Mouse (Mus musculus) lung, embryonic 16.5 days (tissue): ENCODE data around the gene Ms4a6c. TPM values are rescaled to one million over a fixed set of nuclear protein-coding genes. Genes with fewer than 3 reads are reported as not detected.
"Not testable (repeated sequence)": the region's sequence is repeated elsewhere in the genome, so short reads cannot be mapped to it uniquely, and the experiment has no call there.

Source experiments
- ATAC-seq: fragments of 200-750 bp; cut with Nextera tagmentation; 2 replicates; pipeline ENCODE4 v1.8.0; 2017; ENCODE audit warnings: low read depth, mild to moderate bottlenecking, moderate library complexity
- H3K27ac ChIP-seq: fragments of 300-500 bp; sonication (generic); 2 replicates; pipeline ENCODE4 v1.5.1; 2014; ENCODE audit warnings: mild to moderate bottlenecking, control low read depth, low read length
- H3K27me3 ChIP-seq: fragments of 300-500 bp; sonication (generic); 2 replicates; pipeline ENCODE4 v1.6.1; 2014; ENCODE audit warnings: low read depth, low read length, mixed read lengths; ENCODE audit not compliant: control insufficient read depth, insufficient read depth
- H3K36me3 ChIP-seq: fragments of 300-500 bp; sonication (generic); 2 replicates; pipeline ENCODE4 v1.6.1; 2014; ENCODE audit warnings: low read length; ENCODE audit not compliant: control insufficient read depth, insufficient read depth
- H3K4me1 ChIP-seq: fragments of 300-500 bp; sonication (generic); replicated peaks from 2 replicates; pipeline ENCODE4 v1.6.1; 2014; ENCODE audit warnings: low read length, mixed read lengths; ENCODE audit not compliant: control insufficient read depth, insufficient read depth
- H3K4me2 ChIP-seq: fragments of 300-500 bp; sonication (generic); 2 replicates; pipeline ENCODE4 v1.6.1; 2014; ENCODE audit warnings: low read depth, low read length, control low read depth
- H3K4me3 ChIP-seq: fragments of 300-500 bp; sonication (generic); 2 replicates; pipeline ENCODE4 v1.5.1; 2014; ENCODE audit warnings: mild to moderate bottlenecking, low read length, control low read depth
- H3K9ac ChIP-seq: fragments of 300-500 bp; sonication (generic); 2 replicates; pipeline ENCODE4 v1.6.1; 2014; ENCODE audit warnings: low read length, control low read depth
- H3K9me3 ChIP-seq: fragments of 300-500 bp; sonication (generic); 2 replicates; pipeline ENCODE4 v1.6.1; 2016; ENCODE audit warnings: low read length; ENCODE audit not compliant: control insufficient read depth
- WGBS: fragments of 180-500 bp; shearing (Covaris S2); extraction: QIAGEN DNeasy Blood & Tissue Kit; methylation state at CpG from one replicate; pipeline ENCODE4 v1.1.7; 2014; 5-methylcytosine and 5-hydroxymethylcytosine counted together
- polyA plus RNA-seq: library from polyadenylated mRNA; unstranded; fragments of >200 nt; fragmentation: Nextera tagmentation; extraction: Ambion mirVana; gene quantifications from 2 replicates; pipeline ENCODE4 v1.2.1, GENCODE M21; 2015

The Ms4a6c gene
- polyA plus RNA-seq: 7.4 and 8.3 TPM in 2 replicates

GRCm38 (mm10) chr19:11469215-11469614 lies at the start of gene Ms4a6c:
TSS of gene Ms4a6c (plus strand) at chr19:11469366.
- WGBS: 75% methylated on average over 4 of the region's 4 CpGs
- not testable (repeated sequence) for H3K4me3 ChIP-seq, H3K36me3 ChIP-seq, H3K9ac ChIP-seq, H3K27me3 ChIP-seq, ATAC-seq, H3K9me3 ChIP-seq, H3K4me1 ChIP-seq, H3K27ac ChIP-seq, H3K4me2 ChIP-seq

DNA sequence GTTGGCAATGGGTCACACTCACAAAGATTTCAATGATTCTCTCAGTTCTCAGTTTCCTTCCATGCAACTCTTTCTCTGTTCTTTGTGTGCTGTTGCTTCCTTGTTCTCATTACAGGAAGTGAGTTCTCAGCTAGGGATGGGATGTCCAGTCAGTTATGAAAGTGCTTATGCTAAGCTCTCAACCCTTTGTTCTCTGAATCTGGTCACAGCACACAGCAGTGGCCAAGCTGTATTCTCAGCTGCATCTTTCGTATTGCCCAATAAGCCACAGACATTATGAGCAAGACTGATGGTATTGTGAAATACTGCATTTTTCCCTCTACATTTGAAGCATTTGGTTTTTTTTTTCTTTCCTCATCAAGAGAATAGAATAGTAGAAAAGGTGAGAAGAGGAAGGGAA lies 38.0 kb upstream of the Ms4a6c start:
- H3K4me1 ChIP-seq, H3K4me3 ChIP-seq, H3K36me3 ChIP-seq, H3K9me3 ChIP-seq, H3K27me3 ChIP-seq, H3K27ac ChIP-seq, H3K9ac ChIP-seq, H3K4me2 ChIP-seq, ATAC-seq: not testable (repeated sequence)
- 85% methylated on average over 1 of the region's 1 CpGs for WGBS

DNA sequence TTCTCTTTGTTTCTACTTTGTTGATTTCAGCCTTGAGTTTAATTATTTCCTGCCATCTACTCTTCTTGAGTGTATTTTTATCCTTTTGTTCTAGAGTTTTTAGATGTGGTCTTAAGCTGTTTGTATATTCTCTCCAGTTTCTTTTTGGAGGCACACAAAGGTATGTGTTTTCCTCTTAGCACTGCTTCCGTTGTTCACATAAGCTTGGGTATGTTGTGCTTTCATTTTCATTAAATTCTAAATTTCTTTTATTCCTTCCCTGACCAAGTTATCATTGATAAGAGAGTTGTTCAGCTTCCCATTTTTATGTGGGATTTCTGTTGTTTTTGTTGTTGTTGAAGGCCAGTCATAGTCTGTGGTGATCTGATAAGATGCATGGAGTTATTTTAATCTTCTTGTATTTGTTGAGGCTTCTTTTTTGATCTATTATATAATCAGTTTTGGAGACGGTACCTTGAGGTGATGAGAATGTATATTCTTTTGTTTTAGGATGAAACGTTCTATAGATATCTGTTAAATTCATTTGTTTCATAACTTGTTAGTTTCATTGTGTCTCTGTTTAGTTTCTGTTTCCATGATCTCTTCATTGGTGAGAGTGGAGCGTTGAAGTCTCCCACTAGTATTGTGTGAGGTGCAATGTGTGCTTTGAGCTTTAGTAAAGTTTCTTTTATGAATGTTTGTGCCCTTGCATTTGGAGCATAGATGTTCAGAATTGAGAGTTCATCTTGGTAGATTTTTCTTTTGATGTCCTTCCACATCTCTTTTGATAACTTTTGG lies 33.9 kb upstream of the Ms4a6c start:
- no peaks in the 10 kb centered on the region for H3K9me3 ChIP-seq
- H3K4me3 ChIP-seq: no peak overlapping the region
- no peak overlapping the region for H3K9ac ChIP-seq
- no peaks in the 10 kb centered on the region for H3K4me1 ChIP-seq
- no peaks in the 10 kb centered on the region for H3K36me3 ChIP-seq
- no peak overlapping the region for H3K4me2 ChIP-seq
- no peaks in the 10 kb centered on the region for H3K27me3 ChIP-seq
- WGBS: 77% methylated on average over 4 of the region's 4 CpGs
- ATAC-seq: no peak
- H3K27ac ChIP-seq: no peak overlapping the region

DNA sequence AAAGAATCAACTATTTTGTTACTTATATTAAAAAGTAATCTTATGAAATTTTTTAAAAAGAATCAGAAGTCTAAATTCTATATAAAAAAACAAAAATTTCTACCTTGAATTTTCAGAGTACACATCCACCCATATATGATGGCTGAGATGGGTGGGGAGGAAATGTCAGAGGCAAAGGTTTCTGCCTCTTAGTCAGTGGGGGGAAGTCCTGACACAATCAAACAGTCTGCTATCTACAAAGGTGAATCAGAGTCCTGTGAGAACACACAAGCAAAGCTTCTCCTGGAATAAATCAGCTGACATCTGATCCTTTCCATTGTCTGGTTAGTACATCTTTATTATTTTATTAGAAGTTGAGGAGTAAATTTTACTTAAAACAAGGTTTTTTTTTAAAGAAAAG lies 25.8 kb upstream of the Ms4a6c start, which contains the start of gene Ms4a4b:
Ms4a4b (plus strand) TSS at position 216 of the 400 bp plus-strand sequence.
- no peaks in the 10 kb centered on the region for H3K9me3 ChIP-seq
- no peak within 1 kb of the TSS for H3K4me3 ChIP-seq
- no peaks in the 10 kb centered on the region for H3K4me1 ChIP-seq
- H3K9ac ChIP-seq: no peak within 1 kb of the TSS
- no peak within 1 kb of the TSS for H3K4me2 ChIP-seq
- H3K27ac ChIP-seq: no peak within 1 kb of the TSS
- H3K36me3 ChIP-seq: no peaks in the 10 kb centered on the region
- H3K27me3 ChIP-seq: no peaks in the 10 kb centered on the region
- ATAC-seq: no peak

DNA sequence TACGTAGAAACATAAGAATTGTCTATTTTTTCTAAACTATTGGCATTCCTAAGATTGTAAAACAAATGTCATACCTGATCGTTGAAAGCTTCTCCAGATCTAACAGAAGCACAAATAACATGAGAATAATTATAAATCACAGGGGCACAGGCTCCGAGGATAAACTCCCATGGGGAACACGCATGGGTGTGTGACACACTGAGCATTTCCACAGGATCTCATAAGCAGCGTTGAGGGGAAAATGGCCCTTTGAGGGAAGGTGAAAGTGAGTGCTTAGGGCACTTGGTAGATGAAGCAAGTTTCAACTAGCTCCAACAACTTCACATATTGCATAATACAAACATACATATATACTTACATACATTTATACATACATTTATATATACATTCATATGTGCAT lies 25.2 kb upstream of the Ms4a6c start:
- H3K9me3 ChIP-seq: no peaks in the 10 kb centered on the region
- ATAC-seq: no peak
- H3K4me1 ChIP-seq: no peaks in the 10 kb centered on the region
- H3K36me3 ChIP-seq: no peaks in the 10 kb centered on the region
- WGBS: 82% methylated on average over 5 of the region's 5 CpGs
- H3K4me2 ChIP-seq: no peak overlapping the region
- H3K9ac ChIP-seq: no peak overlapping the region
- H3K27me3 ChIP-seq: no peaks in the 10 kb centered on the region
- H3K27ac ChIP-seq: no peak overlapping the region
- no peak overlapping the region for H3K4me3 ChIP-seq

DNA sequence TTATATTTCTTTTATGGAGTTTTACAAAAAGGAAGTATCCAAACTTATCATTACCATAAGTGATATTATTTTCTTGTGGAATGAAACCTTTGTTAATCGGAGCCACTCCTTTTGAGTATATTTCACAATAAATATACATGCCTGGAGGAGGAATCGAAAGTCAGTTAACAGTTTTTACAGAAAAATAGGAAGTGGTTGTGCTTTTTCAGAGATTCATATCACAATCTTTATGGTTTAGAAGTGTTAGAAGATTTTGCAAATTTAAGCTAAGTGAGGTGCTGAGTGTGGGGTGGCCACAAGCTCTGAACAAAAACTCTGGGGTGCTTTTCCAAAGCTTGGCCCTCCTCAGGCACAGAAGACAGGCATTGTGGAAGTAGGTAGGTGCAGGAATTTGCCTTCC lies 21.9 kb upstream of the Ms4a6c start:
- Histone ChIP-seq H3K4me1 (no peaks in the 10 kb centered on the region), H3K9ac (no peak overlapping the region), H3K9me3 (no peaks in the 10 kb centered on the region), H3K4me3 (no peak overlapping the region), H3K27me3 (no peaks in the 10 kb centered on the region), H3K4me2 (no peak overlapping the region), H3K36me3 (no peaks in the 10 kb centered on the region), H3K27ac (no peak overlapping the region)
- WGBS: 74% methylated on average over 2 of the region's 2 CpGs
- ATAC-seq: no peak

- H3K27ac ChIP-seq, H3K27me3 ChIP-seq, H3K9ac ChIP-seq, H3K4me2 ChIP-seq, H3K4me1 ChIP-seq, ATAC-seq, H3K36me3 ChIP-seq, H3K4me3 ChIP-seq, H3K9me3 ChIP-seq: not testable (repeated sequence)
- WGBS: 76% methylated on average over 2 of the region's 4 CpGs
Observed at GRCm38 (mm10) chr19:11459041-11459440, 10.1 kb upstream of the Ms4a6c start.

- H3K4me2 ChIP-seq, ATAC-seq, H3K9me3 ChIP-seq, H3K4me3 ChIP-seq, H3K27me3 ChIP-seq, H3K27ac ChIP-seq, H3K4me1 ChIP-seq, H3K36me3 ChIP-seq, H3K9ac ChIP-seq: not testable (repeated sequence)
- 54% methylated on average over 1 of the region's 1 CpGs for whole genome bisulfite sequencing
Observed at GRCm38 (mm10) chr19:11464795-11465194, 4.4 kb upstream of the Ms4a6c start.

DNA sequence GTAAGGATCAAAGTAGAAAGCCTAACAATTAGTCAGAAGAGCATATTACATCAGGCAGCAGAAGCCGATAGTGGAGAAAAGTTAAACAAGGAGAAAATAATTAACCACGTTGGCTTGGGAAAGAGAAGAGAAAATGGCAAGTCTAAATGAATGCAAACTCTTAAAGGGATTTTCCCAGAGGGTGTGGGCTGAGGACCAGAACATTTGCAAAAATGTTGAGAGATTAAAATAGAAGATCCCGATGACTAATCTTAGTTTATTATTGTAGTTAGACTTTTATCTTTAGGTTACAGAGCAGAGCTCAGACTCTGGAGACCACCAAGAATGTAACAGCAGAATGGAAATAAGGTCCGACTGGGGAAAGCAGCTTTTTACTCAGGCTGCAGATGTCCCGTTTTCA lies 2.7 kb upstream of the Ms4a6c start:
- Histone ChIP-seq H3K36me3 (no peaks in the 10 kb centered on the region), H3K27ac (no peak overlapping the region), H3K9ac (no peak overlapping the region), H3K4me1 (no peaks in the 10 kb centered on the region), H3K9me3 (no peaks in the 10 kb centered on the region), H3K4me2 (no peak overlapping the region), H3K4me3 (no peak overlapping the region), H3K27me3 (no peaks in the 10 kb centered on the region)
- ATAC-seq: no peak
- WGBS: 39% methylated on average over 5 of the region's 5 CpGs

DNA sequence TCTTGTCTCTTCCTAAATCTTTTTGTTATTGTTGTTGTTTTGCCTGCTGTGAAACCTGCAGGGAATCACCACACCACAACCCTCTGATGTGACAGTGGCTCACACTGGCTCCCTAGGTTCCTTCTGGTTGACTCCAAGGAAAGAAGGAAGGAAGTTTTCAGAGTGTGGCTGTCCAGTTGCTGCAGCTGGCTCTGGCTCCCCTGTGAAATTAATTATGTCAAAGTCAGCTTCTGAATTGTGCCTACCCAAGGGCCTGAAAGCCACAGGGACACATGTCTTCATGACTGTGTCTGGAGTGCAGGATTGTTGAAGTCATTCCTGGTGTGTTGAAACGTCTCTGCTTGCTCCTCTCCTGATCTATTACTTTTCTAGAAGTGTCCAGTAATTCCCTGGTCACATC lies 805 bp upstream of the Ms4a6c start:
- not testable (repeated sequence) for H3K27ac ChIP-seq, ATAC-seq, H3K9ac ChIP-seq, H3K4me1 ChIP-seq, H3K4me3 ChIP-seq, H3K4me2 ChIP-seq, H3K9me3 ChIP-seq, H3K36me3 ChIP-seq, H3K27me3 ChIP-seq
- WGBS: 43% methylated on average over 1 of the region's 1 CpGs
